Mouse (Mus musculus) testis, adult 2 months (tissue): ENCODE data around the gene Rnf19b. TPM values are rescaled to one million over a fixed set of nuclear protein-coding genes. Genes with fewer than 3 reads are reported as not detected.

Experiments
- H3K27ac ChIP-seq: fragments of 200-500 bp; 2 replicates; pipeline ENCODE4 v1.5.1; 2012; ENCODE audit warnings: low read depth, low read length; ENCODE audit not compliant: control insufficient read depth, insufficient read depth
- H3K27me3 ChIP-seq: fragments of 200-500 bp; 2 replicates; pipeline ENCODE4 v1.6.1; 2012; ENCODE audit warnings: mild to moderate bottlenecking, low read length, moderate library complexity; ENCODE audit not compliant: control insufficient read depth, insufficient read depth
- H3K36me3 ChIP-seq: fragments of 200-500 bp; 2 replicates; pipeline ENCODE4 v1.6.1; 2012; ENCODE audit warnings: mild to moderate bottlenecking, low read length; ENCODE audit not compliant: control insufficient read depth, insufficient read depth
- H3K4me1 ChIP-seq: fragments of 200-500 bp; 2 replicates; pipeline ENCODE4 v1.6.1; 2012; ENCODE audit warnings: low read length; ENCODE audit not compliant: control insufficient read depth, insufficient read depth
- H3K4me3 ChIP-seq: fragments of 200-500 bp; 2 replicates; pipeline ENCODE4 v1.5.1; 2012; ENCODE audit warnings: low read depth, mild to moderate bottlenecking, low read length, moderate library complexity, mixed read lengths; ENCODE audit not compliant: control insufficient read depth
- CTCF ChIP-seq: fragments of 200-500 bp; IDR thresholded peaks from 2 replicates; pipeline ENCODE4 v1.5.1; 2012; ENCODE audit warnings: low read depth, mild to moderate bottlenecking, inconsistent platforms, low read length, moderate library complexity; ENCODE audit not compliant: control insufficient read depth, insufficient read depth, insufficient replicate concordance
- POLR2A ChIP-seq: fragments of 200-500 bp; IDR thresholded peaks from 2 replicates; pipeline ENCODE4 v1.6.1; 2012; ENCODE audit warnings: low read depth, mild to moderate bottlenecking, inconsistent platforms, low read length, moderate library complexity; ENCODE audit not compliant: control insufficient read depth
- polyA plus RNA-seq: library from polyadenylated mRNA; depleted of rRNA; stranded (reverse); fragments of >200 nt; gene quantifications from 2 replicates; pipeline ENCODE4 v1.2.3, GENCODE M21; 2012

Rnf19b gene
- polyA plus RNA-seq, 1 experiment = 515 TPM

DNA sequence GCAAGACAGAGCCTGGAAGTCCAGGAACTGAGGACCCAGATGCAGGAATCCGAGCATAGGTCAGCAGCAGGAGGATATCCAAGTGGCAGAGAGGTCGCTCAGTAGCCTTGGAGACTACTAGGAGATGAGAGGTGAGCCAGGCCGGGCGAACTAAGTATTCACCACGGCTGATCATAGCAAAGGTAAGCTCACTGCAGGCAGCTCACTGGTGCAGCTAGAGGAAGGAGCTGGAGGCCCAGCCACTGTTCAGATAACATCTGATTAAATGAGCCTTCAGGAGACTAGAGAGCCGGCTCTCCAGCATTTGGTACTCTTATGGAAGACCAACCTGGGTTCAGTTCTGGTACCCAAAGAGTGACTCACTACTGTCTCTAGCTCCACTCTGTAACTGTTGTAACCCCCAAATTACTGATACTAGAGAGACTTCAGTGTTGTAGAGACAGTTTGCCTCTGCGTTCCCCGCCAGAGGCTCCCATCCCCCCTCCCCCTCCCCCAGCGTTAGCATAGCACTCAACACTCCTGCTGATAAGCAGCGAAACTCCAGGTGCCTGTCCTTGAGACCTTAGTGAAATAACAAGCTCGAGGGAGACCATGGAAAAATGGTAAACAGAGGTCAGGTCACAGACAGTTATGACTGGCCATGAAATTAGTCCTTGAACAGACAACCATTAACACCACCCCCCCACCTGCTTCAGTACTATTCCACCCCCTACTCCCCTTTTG, 6.4 kb upstream of the Rnf19b start:
- Histone ChIP-seq H3K4me1 (peaks cover 10% of the 10 kb centered on the region), H3K4me3 (peak overlapping the region; percentile 65), H3K27me3 (no peaks in the 10 kb centered on the region), H3K36me3 (no peaks in the 10 kb centered on the region; the same call in none of the 2 replicates), H3K27ac (no peak overlapping the region)
- TF ChIP-seq CTCF = no peak
- TF ChIP-seq POLR2A = no peak

DNA sequence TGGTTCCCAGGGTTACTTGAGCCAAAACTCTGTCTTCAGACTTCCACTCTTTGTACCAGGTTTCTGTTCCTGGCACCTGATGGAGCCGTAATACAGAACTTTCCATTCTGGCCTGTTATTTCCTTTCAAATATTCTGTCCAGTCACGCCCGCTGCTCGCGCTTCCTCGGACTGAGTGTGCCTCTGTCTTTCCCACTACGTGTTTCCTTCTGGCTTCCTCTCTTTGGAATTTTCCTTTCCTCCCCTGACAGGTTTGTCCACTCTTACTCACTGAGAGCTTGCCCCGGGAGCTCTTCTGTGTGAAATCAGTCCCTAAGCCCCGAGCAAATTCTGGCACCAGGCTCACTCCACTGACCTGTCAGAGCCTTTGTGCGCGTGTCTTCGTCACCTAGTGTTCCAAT, 3.3 kb upstream of the Rnf19b start:
- no peak overlapping the region for H3K27ac ChIP-seq
- no peak for TF ChIP-seq POLR2A
- TF ChIP-seq CTCF = no peak
- peaks cover 2% of the 10 kb centered on the region for H3K36me3 ChIP-seq

DNA sequence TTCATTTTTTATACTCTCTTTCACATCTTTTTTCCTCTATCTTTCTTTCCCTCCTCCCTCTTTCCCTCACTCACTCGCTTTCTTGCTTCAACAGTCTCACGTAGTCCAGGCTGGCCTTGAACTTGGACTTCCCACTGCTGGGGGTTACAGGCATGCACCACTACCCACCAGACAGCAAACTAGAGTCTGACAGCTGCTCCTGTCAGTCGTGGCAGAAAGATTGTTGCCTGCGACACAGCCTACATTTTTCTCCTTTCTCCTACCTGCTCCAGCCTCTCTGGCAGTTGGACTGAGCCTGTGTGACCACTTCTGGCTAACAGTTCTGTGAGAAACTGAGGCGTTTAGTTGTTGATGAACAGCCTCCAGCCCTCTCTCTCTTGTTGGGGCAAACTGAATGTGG, 2.5 kb upstream of the Rnf19b start:
- Histone ChIP-seq H3K4me3 (peak overlapping the region; percentile 89), H3K4me1 (peaks cover 5% of the 10 kb centered on the region), H3K36me3 (peaks cover 2% of the 10 kb centered on the region), H3K27me3 (no peaks in the 10 kb centered on the region), H3K27ac (no peak overlapping the region)
- TF ChIP-seq CTCF = no peak
- 0 out of 2 replicates have a peak, but pooled peaks have one; percentile 25 for TF ChIP-seq POLR2A

More for the DNA sequence above, 3.3 kb upstream of the Rnf19b start:
- peaks cover 8% of the 10 kb centered on the region for H3K4me1 ChIP-seq
- H3K4me3 ChIP-seq = peak overlapping the region; percentile 89
- H3K27me3 ChIP-seq = no peaks in the 10 kb centered on the region

DNA sequence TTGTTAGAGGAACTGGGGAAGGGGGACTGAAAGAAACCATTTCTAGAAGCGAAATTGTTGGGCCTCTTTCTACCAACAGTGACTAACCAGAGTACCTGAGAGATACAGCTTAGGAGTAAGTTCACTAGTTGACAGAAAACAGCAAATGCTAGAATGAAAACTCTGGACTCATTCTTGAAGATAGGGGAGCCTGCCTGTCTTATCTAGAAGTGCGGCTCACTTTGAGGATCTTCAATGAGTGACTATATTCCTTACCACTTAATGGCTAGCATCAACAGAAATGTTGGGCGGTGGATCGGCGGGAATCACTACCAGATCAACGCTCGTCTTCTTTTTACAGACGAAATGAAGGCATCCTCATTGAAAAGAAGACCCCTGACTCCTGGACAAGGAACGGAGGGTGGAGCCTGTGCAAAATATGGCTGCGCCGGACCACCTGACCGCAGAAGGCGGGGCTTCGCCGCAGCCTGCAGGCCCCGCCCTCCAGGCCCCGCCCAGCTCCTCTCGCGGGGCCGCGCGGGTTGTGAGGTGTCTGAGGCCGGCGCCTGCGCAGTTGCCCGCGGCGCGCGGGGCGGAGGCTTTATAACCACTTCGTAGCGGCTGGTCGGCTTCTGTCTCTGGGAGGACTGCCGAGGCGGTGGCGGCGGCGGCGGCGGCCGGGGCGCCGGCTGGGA, 401 bp upstream of the Rnf19b start:
- H3K4me3 ChIP-seq = peak overlapping the region; percentile 88
- H3K4me1 ChIP-seq = peaks cover 5% of the 10 kb centered on the region
- H3K27ac ChIP-seq = peak overlapping the region; percentile 85
- no peaks in the 10 kb centered on the region for H3K27me3 ChIP-seq
- TF ChIP-seq CTCF = no peak
- peak; percentile 98 for TF ChIP-seq POLR2A
- H3K36me3 ChIP-seq = peaks cover 2% of the 10 kb centered on the region

DNA sequence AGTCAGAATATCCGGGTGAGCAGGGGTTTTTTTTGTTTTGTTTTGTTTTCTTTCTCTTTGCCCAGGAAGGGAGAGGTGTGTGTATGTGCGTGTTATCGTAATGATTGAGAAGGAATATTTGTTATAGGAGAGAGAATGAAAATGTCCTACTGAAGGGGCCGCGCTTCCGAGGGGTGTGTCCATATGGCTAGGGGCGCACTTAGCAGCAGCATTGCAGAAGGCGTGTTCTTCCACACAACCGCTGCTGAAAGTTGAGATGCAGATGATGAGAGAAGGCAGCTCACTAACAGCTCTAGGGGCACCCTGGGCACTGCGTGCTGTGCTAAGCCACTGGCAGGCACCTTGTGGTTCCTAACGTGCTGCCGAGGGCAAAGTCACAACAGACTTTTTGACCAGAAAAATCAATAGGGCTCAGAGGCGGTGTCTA, 1.1 kb downstream of the Rnf19b start:
- peaks cover 5% of the 10 kb centered on the region for H3K4me1 ChIP-seq
- H3K27me3 ChIP-seq = no peaks in the 10 kb centered on the region
- H3K27ac ChIP-seq = peak overlapping the region; percentile 19
- peaks cover 2% of the 10 kb centered on the region for H3K36me3 ChIP-seq
- peak overlapping the region; percentile 88 for H3K4me3 ChIP-seq
- TF ChIP-seq CTCF = no peak
- TF ChIP-seq POLR2A = no peak

DNA sequence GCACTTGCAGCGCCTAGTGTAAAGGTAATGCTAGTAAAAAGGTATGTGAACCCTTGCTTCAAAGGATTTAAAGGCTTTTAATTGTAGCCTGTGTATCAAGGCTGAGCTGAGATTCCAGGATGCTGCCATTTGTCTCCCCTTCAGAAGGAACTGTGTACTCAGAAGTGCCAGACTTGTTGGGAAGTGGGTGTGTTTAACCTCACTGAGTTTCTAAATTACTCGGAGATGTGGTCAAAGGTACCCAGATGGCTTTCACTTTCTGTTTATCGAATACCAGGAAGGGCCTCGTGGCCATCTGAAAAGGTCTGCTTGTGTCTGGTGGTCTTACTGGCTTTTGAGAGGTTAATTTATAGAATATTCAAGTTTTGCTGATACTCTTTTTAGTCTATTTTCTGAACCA, 1.9 kb downstream of the Rnf19b start:
- Histone ChIP-seq H3K27me3 (no peaks in the 10 kb centered on the region), H3K4me3 (peak overlapping the region; percentile 88), H3K27ac (no peak overlapping the region), H3K36me3 (peaks cover 2% of the 10 kb centered on the region), H3K4me1 (peaks cover 5% of the 10 kb centered on the region)
- no peak for TF ChIP-seq CTCF
- no peak for TF ChIP-seq POLR2A

DNA sequence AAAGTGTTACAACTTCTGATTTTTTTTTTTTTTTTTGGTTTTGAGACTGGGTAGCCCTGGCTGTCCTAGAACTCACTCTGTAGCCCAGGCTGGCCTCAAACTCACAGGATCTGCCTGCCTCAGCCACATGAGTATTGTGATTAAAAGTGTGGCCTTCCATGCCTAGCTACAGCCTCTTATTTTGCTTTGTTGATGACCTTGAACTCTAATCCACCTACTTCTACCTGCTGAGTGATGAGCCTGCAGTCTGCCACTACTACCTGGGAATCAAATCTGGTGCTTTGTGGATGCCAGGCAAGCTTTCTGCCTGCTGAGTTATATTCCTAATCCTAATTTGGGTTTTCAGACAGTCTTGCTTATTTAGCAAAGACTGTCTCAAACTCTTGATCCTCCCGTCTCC, 3.4 kb downstream of the Rnf19b start:
- Histone ChIP-seq H3K36me3 (peaks cover 2% of the 10 kb centered on the region), H3K4me3 (peak overlapping the region; percentile 17), H3K4me1 (peaks cover 5% of the 10 kb centered on the region), H3K27me3 (no peaks in the 10 kb centered on the region), H3K27ac (no peak overlapping the region)
- no peak for TF ChIP-seq CTCF
- no peak for TF ChIP-seq POLR2A
